Mouse (Mus musculus): ENCODE measurements around the gene Pdp2.

The Pdp2 gene

DNA sequence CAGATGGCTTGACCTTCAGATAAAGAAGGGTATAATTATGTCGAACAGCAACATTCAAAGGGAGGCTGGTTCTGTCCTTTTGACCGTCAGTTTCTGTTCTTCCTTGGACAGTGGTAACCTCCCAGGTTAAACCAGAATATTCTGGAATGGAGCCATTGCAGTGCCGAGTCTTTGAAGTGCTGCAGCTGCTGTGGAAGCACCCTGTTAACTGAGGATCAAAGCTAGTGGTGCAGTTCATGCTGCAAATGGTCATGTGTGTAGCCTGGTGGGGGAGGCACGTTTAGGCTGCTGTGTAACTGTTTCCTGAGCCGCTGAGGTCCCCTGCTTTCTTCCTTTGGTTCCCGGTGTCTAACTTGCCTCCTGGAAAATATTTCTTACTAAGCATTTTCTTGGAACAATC, 7.2 kb downstream of the Pdp2 start:
- no peak for DNase-seq

DNA sequence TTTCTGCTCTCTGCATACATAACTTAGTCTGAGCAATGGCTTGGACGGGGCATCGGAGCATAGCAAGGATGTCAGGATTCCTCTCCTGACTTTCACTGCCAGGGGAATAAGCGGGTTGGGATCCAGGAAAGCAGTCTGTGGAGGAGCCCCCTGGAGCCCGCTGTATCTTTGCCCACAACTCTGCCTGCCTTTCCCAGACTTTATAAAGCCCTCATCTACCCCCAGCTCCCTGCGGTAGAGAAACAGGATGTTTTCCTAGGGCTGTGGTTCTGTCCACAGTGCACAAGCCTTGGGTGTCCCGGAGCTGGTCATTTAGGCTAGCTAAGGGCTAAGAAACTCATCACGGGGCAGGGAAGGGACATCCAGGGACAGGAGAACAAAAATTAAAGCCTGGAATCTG, 10.1 kb downstream of the Pdp2 start:
- DNase-seq: no peak

DNA sequence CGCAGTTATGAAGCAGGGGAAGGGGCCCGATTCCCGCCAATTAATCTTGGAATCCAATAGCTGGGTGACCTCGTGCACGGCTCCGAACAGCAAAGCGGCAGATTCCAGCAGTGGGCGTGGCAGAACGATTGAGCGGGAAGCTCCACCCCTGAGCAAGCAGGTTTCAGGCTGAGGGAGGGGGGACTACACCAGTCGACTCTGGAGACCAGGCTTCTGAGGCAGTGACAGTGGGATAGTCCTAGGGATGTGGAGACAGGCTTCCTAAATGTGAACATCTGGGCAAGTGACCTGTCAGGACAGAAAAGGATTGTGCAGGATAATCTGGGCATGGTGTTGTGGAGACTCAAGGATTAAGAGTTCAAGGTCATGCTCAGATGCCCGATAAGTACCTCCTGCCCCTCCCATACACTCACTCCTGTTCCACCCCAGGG, 10.7 kb downstream of the Pdp2 start:
- no peak for DNase-seq

DNA sequence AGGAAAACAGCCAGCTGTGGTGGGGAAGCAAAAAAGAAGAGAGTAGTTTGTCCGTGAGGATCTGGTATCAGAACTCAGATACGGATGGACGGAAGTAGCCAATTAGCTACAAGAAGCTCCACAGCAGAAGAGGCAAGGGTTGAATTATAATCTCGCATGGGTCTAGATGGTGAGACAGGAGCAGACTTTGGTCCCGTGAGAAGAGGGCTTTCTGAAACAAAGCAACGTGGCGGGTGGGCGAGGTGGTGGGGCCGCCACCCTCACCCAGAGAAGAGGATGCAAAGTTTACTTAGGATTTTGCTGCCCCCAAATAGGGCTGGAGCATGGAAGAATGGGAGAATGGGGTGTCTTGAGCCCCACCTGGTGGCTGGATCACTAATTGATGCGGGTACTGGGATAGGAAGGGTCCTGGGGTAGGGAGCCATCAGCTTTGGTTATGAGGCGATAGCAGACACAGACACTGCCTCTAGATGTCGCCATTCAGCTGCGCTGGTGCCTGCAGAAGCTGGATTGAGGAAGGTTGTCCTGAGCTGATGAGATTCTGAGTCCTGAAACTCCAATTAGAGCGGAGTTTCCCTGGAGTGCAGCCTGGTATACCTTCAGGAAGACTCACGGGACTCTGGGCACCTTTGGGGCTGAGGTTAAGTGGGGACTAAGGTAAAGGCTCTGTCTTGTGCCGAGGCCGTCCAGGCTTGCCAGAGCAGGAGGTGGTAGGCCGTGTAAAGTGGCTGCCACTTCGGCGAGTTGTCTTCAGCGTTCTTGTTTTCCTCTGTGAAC, 11.4 kb downstream of the Pdp2 start:
- DNase-seq: peak; percentile 81

DNA sequence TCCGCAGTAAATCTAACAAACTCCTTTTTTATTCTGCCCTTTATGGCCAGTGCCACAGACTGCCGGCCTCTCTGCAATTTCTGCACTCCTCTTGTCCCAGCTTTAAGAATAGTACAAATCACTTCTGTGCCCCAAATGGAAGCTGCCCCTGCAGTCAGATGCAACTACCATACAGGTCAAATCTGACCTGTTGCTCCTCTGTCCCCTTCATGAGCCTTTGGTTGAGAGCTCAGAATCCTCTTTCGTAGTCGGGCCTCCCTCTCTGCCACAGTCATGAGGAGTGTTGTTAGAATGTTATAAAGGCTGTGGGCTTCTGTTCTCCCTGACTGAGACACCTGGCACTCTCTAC, 12.0 kb downstream of the Pdp2 start:
- no peak for DNase-seq

DNA sequence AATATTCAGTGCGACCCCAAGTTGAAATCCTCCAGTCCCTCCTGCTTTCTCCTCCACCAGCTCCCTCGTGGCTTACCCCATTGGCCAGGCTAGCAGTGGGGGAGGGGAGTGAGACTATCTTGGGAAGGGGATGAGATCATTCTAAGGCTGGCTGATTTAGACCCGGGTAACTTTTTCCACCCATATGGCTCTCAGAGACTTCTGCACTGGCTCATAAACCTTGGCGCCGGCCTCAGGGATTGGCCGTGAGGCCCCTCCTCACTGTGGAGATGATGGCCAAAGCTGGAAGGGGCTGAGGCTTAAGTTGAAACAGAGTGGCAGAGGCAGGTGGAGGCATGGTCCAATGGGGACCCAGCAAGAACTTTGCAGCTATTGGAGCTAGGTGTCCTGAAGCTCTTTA, 15.1 kb downstream of the Pdp2 start:
- no peak for DNase-seq

DNA sequence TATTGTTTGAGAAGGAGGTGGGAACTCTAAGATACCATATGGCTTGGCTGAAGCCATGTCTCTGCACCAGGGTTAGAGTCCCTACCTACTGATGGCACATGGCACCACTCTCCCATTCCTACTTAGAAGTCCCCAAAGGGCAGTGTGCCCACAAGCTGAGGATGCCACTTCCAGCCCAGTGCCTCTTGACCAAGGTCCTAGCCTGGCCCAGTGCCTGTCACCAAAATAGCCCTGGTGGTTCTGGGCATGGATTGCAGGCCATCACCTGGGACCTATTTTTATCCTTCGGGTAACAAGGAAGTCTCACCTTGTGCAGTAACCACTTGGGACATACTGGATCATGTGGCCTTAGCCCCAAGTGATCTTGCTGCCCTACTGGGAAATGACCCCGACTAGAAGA, 16.7 kb downstream of the Pdp2 start:
- DNase-seq: peak; percentile 58

DNA sequence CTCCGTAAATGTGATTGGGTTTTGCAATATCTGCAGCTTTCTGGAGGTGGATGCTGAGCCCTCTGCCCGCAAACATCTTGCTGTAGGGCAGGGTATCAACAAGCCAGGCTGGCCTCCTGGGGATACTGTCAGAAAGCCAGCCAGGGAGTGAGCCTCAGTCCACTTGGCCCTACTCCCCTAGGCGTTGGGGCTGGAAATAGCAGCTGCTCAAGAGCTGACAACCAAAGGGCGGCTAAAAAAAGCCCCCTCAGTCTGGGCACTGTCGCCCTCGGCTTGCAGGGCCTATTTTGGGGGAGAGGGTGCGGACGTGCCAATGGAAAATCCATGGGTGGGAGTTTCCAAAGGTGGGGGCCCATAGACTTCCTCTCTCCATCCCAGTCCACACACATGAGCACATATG, 18.0 kb downstream of the Pdp2 start:
- no peak for DNase-seq

DNA sequence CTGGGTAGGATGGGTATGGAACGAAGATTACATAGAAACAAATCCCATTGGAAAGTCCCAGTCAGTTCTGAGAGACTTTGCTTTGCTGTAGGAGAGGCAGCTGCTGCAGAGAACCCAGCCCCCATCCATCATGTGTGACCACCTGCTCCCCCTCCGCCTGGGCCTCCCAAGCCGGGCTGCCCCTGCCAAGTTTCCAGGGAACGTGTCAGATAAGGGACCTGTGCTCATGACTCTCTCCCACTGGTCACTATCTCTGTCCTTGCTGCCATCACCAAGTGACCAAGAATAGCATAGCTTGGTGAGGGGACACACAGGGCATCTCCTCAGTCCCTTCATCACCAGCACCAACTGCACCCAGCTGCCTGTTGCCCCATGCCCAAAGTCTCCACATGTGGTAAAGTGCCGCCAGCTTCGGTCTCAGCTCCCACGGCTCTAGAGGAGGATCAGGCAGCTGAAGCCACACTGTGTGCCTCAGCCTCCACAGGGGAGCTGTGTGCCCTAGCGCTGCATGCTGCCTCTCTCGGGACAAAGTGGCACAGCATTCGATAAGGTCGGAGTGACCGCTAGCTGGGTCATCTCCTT, 19.0 kb downstream of the Pdp2 start:
- no peak for DNase-seq

DNA sequence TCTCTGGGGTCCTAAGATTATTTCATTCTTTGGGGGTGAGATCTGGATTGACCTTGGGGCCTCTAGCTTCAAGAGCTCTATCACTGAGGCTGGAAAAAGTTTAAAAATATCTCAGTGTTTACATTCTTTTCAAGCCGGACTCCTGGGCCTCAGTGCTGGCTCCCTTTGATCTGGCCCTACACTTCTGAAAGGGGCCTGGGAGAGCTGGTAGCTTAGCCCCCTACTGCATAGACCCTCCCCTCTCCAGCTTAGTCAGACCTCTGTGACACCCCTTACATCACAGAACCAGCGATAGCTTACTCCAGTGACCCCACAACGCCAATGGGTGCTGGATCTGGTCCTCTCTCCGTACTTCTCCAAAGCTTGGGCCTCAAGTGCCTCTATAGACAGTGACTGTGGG, 20.4 kb downstream of the Pdp2 start:
- no peak for DNase-seq

DNA sequence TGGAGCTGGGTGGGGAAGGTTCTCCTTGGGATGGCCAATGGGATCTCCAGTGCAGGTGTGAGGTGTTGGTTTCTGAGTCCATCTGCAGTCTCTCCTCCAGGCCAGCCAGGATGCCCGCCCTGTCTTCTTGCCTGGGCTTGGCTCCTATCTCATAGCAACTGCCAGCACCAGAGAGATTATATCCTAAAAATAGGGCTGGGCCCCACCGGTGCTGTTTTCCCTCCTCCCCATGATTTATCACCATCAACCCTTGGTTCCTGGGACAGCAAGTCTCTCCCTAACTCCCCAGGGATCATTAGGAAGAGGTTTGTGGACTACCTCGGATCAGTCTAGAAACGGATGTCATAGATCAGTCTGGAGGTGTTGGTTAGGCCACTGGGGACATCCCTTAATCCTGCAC, 21.9 kb downstream of the Pdp2 start:
- DNase-seq: no peak

DNA sequence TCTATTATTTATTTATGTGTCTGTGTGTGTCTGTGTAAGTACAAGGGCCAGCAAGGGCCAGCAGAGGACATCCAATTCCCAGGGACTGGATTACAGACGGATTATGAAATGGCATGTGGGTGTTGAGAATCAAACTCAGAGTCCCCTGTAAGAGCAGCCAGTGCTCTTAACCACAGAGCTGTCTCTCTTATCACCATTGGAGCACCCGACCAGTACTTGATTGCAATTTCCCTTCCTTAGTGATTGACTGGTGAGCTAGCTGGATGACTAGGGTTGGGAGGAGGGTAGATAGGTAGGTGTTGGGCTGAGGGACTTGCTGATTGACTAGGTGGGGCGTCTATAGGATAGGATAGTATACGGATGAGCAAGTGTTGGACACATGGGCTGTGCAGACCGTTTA, 29.5 kb downstream of the Pdp2 start:
- DNase-seq: no peak

DNA sequence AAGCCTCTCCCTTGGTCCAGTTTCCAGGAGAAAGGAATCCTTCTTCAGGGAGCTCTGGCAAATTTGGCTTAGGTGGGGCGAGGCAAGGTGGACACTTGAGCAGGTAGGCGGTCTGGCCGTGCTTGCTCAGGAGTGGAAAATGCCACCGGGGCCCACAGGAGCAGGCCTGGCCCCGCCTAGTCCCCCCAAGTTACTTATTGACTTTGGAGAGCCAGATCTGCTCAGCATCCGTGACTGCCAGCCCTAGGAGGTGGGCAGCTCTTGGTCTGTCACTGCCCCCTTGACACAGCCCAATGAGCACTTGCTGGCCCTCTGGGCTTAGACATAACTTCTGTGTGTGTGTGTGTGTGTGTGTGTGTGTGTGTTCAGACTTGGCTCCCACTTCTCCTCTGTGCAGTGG, 32.9 kb downstream of the Pdp2 start, which contains the start of gene Cdh16:
Gene Cdh16, minus strand, starts transcription at position 236 of the 400 bp plus-strand sequence.
- DNase-seq: no peak

DNA sequence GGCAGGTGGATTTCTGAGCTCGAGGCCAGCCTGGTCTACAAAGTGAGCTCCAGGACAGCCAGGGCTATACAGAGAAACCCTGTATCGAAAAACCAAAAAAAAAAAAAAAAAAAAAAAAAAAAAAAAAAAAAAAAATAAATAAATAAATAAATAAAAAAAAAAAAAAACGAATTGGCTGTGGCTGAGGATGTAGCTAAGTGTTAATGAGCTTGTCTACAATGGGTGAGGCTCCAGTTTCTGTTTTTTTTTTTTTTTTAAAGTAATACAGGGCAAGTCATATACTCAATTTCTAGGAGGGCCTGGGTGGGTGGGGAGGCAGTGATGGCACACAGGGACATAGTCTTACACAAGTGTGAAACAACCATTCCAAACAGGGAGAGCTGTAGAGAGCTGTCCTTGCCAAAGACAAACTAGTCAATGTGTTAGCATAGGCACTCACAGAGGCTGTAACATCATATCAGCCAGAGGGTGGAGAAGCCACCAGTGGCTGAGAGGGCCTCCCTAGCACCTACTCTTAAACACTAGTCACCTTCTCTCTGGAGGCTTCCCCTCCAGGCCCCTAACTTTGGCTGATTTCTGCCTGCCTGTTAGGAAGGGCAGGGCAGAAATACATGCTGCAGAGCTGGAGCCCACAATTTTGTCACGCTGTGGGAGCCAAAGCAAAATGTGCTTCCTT, 36.0 kb downstream of the Pdp2 start:
- DNase-seq: no peak

DNA sequence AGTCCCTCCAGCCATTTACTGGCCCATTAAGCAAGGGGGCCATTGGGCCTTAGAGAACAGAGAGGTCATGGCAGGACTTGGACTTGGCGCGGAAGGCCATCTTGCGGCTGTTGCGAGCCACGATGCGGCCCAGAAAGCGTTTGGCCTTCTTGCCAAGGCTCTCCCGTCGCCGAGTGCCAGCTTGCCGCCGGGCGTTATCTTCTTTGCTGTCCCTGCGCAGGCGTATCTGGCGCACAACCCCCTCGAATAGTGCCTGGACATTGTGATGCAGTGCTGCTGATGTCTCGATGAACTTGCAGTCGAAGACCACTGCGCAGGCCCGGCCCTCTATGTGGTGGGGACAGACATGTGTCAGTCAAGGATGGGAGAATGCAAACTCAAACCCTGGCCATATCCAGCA, 37.2 kb downstream of the Pdp2 start:
- DNase-seq: no peak

DNA sequence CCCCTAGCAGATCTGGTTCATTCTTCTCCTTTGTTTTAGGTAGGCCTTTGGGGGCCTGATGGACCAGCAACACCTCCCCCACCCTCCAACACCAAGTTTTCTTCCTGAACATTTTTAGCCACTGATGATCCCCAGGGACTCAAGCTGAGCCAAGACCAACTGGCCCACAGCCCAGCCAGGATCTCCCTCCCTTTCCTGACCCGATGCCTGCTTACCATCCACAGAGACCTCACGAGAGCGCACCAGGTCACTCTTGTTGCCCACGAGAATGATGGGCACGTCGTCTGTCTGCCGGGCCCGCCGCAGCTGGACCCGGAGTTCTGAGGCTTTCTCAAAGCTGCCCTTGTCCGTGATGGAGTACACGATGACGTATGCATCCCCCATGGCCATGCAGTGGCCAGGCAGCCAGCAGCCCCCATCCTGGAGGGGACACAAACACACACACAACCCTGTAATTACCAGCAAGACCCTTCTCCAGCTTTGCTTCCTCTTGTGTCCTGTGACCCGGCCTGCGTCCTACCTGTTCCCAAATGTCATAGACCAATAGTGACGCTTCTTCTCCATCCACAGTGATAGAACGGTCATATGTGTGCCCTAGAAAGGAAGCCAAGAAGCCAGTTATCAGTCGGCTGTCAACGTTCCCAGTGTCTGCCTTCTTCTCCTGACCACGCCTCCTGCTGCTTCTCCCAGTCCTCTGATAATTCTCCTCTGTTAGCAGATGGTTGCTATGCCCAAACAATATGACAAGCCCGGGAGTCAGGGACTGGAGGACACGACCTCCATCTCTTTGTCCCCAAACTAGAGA, 38.3 kb downstream of the Pdp2 start:
- DNase-seq: no peak

DNA sequence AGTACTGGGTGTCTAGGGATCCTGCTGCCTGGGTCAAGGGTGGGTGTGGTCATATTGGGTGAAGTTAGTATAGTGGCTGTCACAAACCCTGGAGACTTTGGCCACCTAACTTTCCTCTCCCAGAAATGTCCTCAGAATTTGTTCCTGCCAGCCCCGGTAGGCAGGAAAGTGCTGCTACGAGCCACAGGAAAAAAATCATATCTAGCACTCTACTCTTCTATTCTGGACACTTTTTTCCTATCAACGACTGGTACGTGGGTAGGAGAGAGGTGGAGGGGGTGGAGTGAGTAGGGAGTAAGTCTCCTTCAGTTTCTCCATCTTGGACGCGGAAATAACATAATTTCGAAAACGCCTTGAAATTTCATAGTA, 38.8 kb downstream of the Pdp2 start:
- DNase-seq: no peak

DNA sequence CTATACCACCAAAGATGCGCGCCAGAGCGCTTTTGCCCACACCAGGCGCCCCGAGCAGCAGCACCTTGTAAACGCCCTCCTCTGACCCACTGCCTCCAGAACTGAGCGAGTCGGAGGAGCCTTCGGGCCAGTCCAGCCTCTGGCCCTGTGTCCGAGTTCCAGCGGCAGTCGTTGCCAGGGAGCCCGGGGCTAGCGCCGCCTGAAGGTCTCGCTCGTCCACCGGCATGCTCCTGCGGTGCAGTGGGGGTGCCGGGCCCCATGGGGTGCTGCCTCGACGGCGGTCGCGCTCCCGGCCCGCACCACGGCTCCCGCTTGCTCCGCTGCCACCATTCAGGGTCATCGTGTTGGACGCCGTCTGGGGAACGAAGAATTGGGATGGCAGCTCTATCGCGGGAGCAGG, 39.3 kb downstream of the Pdp2 start:
- no peak for DNase-seq

DNA sequence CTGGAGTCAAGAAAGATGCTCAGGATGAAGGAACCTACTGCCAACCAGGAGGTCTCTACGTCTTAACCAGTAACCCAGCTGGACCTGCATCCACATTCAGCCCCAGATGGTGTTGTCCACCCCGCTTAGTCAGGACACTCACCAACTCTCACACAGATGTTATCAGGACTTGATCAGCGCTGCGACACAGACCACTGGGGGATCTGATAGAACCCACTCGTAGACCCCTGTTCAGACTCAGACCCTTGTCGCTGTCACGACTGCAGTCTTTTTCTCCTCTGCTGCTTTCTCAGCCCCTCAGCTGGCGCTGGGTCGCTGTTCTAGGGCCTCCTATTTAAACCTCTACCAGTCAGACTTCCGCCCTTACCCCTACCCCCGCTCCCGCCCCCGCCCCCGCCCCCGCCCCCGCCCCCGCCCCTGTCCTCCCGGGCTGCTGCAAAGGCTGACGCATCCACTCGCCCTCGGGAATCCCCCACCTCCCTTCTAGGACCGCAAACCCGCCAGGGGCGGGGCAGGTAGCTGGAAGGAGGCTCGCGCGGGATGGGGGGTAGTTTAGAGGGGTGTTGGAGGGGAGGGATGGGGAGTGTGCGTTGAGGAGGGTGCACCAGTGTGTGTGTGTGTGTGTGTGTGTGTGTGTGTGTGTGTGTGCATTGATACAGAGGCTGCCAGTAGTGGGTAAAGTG, 39.9 kb downstream of the Pdp2 start, which contains the start of gene Rrad:
Gene Rrad, minus strand, starts transcription at position 347 of the 683 bp plus-strand sequence.
- DNase-seq: no peak

DNA sequence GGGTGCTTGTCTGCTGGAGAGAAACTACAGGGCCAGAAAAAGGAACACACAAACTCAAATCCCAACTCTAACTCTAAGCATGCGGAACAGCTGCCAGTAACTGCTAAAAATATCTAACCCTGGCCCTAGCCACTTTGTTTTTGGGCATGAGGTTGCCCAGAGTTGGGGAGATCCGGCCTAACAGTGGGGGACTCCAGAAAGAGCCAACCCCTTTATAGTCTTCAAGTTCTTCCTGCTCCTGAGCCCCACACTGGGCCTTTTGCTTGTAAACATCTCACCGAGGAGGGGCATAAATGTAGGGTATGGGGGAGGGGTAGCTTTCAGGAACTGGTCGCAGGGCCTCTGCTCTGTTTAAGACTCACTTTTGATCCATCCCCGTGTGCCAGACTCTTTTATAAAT, 40.7 kb downstream of the Pdp2 start:
- no peak for DNase-seq

DNA sequence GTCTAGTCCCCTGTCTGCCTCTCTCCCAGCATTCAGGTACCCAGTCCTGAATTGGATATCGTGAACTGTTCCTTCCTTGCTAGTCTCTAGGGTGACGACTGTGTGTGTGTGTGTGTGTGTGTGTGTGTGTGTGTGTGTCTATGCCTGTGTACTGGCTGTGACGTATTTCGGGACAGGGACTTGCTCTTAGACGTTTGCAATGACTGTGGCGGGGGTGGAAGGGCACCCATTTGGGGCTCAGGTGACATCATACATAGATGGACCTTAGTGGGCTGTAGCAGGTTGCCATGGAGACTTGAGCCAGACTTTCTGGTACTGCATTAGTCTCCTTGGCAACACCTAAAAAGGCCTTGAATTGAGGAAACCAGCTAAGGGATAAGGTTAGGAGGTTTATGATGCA, 41.2 kb downstream of the Pdp2 start:
- DNase-seq: no peak

DNA sequence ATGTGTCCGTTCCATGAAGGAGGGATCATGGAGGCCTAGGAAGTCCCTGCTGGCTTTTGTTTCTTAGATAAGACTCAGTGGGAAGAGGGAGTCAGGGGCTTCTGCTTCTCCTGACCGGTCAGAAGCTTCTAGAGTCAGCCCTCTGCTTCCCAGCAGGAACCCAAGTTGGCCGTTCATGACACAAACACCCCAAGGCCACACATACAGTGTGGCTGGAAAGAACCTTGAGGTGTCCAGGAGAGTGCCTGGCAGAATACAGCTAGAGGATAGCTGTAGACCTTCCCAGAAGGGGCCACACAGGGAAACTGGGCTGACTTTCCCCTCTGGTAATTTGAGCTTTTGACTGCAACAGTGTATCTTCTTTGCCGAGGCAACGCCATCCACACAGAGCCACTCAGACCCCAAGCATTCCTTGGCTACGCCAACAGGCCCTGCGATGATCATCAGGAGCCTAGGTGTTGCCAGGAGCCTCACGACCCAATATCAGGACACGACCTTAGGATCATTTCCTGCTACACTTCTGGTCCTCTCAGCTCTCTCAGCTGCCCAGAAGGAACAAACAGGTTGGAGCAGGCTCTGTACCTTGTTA, 42.0 kb downstream of the Pdp2 start:
- no peak for DNase-seq

Data from cerebellum, adult 9-11 months (tissue).